Mouse (Mus musculus) embryonic stem cell, embryonic (primary cell): ENCODE measurements around the gene Flii.

Experiments used
- CTCF ChIA-PET, 4 experiments: fragments of 300-600 bp in 2 of 4; fragments of 350-600 bp in 2 of 4; sonication (Branson Sonifier 250); formaldehyde crosslinking; loops; one replicate each; lab custom pipeline; 2022; ENCODE audit warnings: inconsistent platforms in 2 of 4; lab: Charles Lee
- POLR2A ChIA-PET, 4 experiments: fragments of 300-600 bp in 2 of 4; fragments of 350-600 bp in 2 of 4; sonication (Branson Sonifier 250); formaldehyde crosslinking; loops; one replicate each; lab custom pipeline; 2022; ENCODE audit warnings: antibody characterized with exemption in 4 of 4, inconsistent platforms in 1 of 4; lab: Charles Lee

Flii gene

GRCm38 (mm10) chr11:60731251-60731650, 4.2 kb upstream of the Flii start:
- ChIA-PET CTCF (interaction anchor here in 2 of 4 experiments (0.6 to 1.3 kb wide), 2 partner anchors 9 to 246 kb away, joined by 5 to 6 read pairs; no protein-coding TSS in a partner anchor), POLR2A (interaction anchor here (0.5 to 2.8 kb wide), 17 partner anchors 9 to 588 kb away, joined by 3 to 30 read pairs (median 3); partner anchors contain the start of genes Shmt1 (in 2 of the 4) and Llgl1 (in 1 of the 4))

- ChIA-PET POLR2A (interaction anchor here in 3 of 4 experiments (0.5 to 2.8 kb wide), 12 partner anchors 10 to 218 kb away, joined by 3 to 30 read pairs (median 4); partner anchors contain the start of gene Llgl1 (in 1 of the 3)), CTCF (interaction anchor here in 2 of 4 experiments (0.7 to 1.3 kb wide), 2 partner anchors 10 to 81 kb away, joined by 5 to 6 read pairs; partner anchors contain the start of gene Shmt1 (in 1 of the 2))
Measured at GRCm38 (mm10) chr11:60730169-60730568, 3.1 kb upstream of the Flii start.

DNA sequence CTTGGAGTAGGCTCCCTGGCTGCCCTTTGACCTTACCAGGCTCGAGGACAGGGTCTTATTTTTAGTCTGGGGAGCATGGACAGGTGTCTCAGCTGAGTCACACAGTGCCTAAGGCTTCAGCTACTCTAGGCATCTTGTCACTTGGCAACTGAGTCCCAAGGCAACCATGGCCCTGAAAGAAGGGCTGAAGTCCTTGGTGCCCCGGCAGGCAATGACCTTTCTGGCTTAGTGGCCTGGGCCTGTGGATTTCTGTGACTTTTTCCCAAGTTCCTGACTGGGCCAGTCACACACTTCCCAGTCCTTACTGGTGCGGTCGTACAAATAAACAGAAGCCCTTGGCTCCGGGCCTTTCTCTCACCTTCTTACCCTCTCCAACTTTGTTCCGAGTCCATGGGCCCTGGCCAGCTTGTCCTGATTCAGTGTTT, 2.2 kb upstream of the Flii start:
- ChIA-PET POLR2A (interaction anchor here in 2 of 4 experiments (1.0 to 6.9 kb wide), 14 partner anchors 9 to 150 kb away, joined by 3 to 84 read pairs (median 10); partner anchors contain the start of genes Llgl1 (in 2 of the 2), Smcr8 (in 2 of the 2), Top3a (in 2 of the 2) and Dhrs7b (in 1 of the 2)), CTCF (interaction anchor here in 2 of 4 experiments (0.6 to 1.6 kb wide), 2 partner anchors 26 to 1259 kb away, joined by 3 to 4 read pairs; no protein-coding TSS in a partner anchor)

DNA sequence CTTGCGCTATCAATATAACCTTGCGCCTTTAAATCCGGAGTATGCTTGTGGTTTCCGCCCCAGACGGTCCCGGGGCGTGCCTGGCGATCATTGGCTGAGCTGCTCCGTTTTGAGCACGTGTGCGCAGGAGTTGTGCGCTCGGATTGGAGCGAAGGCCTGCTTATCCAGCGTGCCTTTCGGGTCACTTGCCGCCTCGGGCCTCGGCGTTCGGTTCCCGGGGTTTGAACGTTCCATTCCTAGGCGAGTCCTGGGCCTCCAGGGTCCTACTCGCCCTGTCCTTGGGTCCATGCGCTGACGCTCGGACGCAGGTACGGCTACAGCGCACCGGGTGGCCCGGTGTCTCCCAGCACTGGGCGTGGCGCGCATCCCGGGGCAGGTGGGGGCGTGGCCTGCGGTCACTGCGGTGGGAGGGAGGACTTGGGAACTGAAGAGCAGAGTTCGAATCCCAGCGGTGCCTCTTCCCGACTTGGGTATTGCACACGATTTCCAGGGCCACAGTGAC, 1.2 kb upstream of the Flii start, which contains the start of gene Mief2:
Gene Mief2 (plus strand): TSS at position 139 of the 502 bp plus-strand sequence.
- ChIA-PET POLR2A (interaction anchor here (0.6 to 6.9 kb wide), 51 partner anchors 9 to 1823 kb away, joined by 3 to 84 read pairs (median 5); partner anchors contain the start of genes Llgl1 (in 4 of the 4), Smcr8 (in 3 of the 4), Top3a (in 3 of the 4) and Dhrs7b (in 2 of the 4)), CTCF (interaction anchor here (0.6 to 2.3 kb wide), 17 partner anchors 9 to 975 kb away, joined by 3 to 15 read pairs (median 3); no protein-coding TSS in a partner anchor)

- ChIA-PET CTCF (interaction anchor here (0.6 to 2.3 kb wide), 23 partner anchors 9 to 976 kb away, joined by 3 to 15 read pairs (median 3); partner anchors contain the start of gene Llgl1 (in 1 of the 4)), POLR2A (interaction anchor here (0.6 to 6.9 kb wide), 62 partner anchors 8 to 1823 kb away, joined by 3 to 84 read pairs (median 4); partner anchors contain the start of genes Llgl1 (in 4 of the 4), Smcr8 (in 3 of the 4), Top3a (in 3 of the 4) and Dhrs7b (in 2 of the 4))
Measured at GRCm38 (mm10) chr11:60727392-60728140, 503 bp upstream of the Flii start.

DNA sequence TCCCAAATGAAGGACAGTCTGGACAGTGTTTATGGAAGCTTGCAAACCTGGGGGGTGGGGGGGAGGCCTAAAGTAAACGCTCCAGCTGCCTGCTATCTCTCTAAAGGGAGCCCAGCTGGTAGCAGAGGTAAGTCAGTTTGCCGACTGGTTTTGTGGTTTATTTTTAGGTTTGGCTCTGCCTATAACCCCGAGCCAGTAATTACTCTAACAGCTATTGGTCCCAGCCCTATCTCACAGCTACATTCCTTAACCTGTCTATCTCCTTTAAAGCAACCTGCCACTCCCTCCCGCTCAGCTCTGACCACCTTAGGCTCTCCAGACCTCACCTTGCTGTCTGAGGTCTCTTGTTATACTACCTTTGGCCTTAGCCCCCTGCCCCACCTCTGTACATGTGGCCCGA, 7.8 kb downstream of the Flii start:
- CTCF ChIA-PET: interaction anchor here in 3 of 4 experiments (0.5 to 0.8 kb wide), 3 partner anchors 16 to 293 kb away, joined by 4 to 19 read pairs (median 4); no protein-coding TSS in a partner anchor
- POLR2A ChIA-PET: interaction anchor here in 2 of 4 experiments (0.8 to 1.5 kb wide), 4 partner anchors 9 to 20 kb away, joined by 3 to 8 read pairs (median 3); partner anchors contain the start of genes Llgl1 (in 1 of the 2) and Mief2 (in 1 of the 2)

DNA sequence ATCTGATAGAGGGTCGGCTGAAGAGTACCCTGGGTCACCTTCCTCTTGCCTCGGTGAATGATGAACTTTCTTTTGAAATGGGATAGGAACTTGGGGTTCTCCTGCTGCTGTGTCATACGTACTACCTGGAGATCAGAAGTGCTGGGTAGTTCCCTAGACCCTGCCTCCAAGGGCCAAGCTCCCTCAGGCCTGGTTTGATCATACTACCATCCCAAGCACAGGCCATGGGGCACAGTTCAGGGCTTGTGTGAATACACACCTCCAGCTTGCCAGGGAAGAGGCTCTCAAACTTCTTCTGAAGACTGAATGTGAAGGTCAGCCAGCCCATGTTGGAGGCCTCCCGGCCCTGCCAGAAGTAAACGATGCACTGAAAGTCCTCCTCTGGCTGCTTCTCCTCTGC, 11.2 kb downstream of the Flii start:
- CTCF ChIA-PET: interaction anchor here in 1 of 4 experiments (1.0 kb wide), 1 partner anchor 16 kb away, joined by 3 read pairs; the partner anchor contains the start of gene Llgl1
- POLR2A ChIA-PET: interaction anchor here in 2 of 4 experiments (0.6 to 2.1 kb wide), 5 partner anchors 10 to 121 kb away, joined by 4 to 8 read pairs (median 4); partner anchors contain the start of genes Llgl1 (in 1 of the 2) and Shmt1 (in 1 of the 2)

DNA sequence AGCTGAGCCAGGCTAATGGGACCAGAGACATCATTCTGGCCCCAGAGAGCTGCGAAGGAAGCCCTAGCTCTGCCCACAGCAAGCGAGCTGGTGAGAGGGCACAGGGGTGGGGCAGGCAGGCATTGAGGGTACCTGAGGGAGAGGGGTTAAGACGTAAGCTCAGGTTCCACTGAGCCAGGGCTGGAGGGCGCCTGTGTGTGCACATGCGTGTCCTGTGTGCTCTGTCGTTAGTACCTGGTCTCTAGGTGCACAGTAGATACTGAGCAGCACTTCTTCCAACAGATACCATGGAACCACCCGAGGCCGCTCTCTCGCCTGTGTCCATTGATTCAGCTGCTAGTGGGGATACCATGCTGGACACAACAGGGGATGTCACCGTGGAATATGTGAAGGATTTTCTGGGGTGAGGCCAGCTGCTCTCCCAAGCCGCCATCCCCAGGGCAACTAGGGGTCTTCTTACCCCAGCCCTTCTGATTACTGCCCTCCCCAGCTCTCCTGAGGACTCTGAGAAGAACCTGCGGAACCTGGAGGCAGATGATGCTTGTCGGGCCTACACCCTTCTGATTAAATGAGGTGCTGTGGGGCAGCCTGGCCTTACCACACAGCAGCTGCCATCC, 14.3 kb downstream of the Flii start:
- CTCF ChIA-PET: interaction anchor here in 3 of 4 experiments (0.7 to 1.4 kb wide), 5 partner anchors 10 to 16 kb away, joined by 3 to 10 read pairs (median 3); partner anchors contain the start of gene Mief2 (in 1 of the 3)
- POLR2A ChIA-PET: interaction anchor here in 3 of 4 experiments (0.7 to 2.2 kb wide), 11 partner anchors 8 to 28 kb away, joined by 3 to 10 read pairs (median 3); partner anchors contain the start of genes Flii (in 2 of the 3) and Mief2 (in 2 of the 3)

DNA sequence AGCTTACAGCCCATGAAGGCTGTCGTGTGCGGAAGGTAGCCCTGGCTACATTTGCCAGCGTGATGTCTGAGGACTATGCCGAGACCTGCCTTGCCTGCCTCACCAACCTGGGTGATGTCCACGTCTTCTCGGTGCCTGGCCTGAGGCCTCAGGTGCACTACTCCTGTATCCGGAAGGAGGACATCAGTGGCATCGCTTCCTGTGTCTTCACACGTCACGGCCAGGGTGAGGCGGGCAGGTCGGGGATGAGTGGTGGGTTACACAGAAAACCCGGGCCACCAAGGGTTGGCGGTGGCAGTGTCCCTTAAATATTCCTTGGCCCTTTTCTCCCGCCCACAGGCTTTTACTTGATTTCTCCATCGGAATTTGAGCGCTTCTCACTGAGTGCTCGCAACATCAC, 15.0 kb downstream of the Flii start:
- CTCF ChIA-PET: no interaction called here
- POLR2A ChIA-PET: interaction anchor here in 2 of 4 experiments (0.7 to 1.7 kb wide), 10 partner anchors 9 to 151 kb away, joined by 3 to 7 read pairs (median 4); partner anchors contain the start of genes Dhrs7b (in 1 of the 2), Flii (in 1 of the 2) and Mief2 (in 1 of the 2)

DNA sequence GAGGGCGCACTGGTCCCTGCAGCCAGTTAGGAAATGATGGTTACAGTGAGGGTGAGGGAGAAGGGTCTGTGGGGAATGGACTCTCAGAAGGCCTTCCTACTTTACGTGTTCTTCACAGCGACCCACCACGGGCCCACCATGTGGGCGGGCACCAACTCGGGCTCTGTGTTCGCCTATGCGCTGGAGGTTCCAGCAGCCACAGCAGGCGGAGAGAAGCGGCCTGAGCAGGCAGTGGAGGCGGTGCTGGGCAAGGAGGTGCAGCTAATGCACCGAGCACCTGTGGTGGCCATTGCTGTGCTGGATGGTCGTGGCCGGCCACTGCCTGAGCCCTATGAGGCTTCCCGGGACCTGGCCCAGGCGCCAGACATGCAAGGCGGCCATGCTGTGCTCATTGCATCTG, 15.8 kb downstream of the Flii start:
- ChIA-PET CTCF (no interaction called here), POLR2A (interaction anchor here in 2 of 4 experiments (0.7 to 2.8 kb wide), 8 partner anchors 10 to 220 kb away, joined by 3 to 16 read pairs (median 4); partner anchors contain the start of genes Dhrs7b (in 1 of the 2), Flii (in 1 of the 2), Llgl1 (in 1 of the 2) and Map2k3 (in 1 of the 2))

- POLR2A ChIA-PET: interaction anchor here in 2 of 4 experiments (1.0 to 3.7 kb wide), 11 partner anchors 9 to 172 kb away, joined by 3 to 16 read pairs (median 4); partner anchors contain the start of genes Mief2 (in 2 of the 2), Dhrs7b (in 1 of the 2) and Llgl1 (in 1 of the 2)
- CTCF ChIA-PET: interaction anchor here in 1 of 4 experiments (1.1 to 1.3 kb wide), 2 partner anchors 18 to 43 kb away, joined by 3 read pairs; partner anchors contain the start of gene Mief2
Measured at GRCm38 (mm10) chr11:60709481-60710465, 17.3 kb downstream of the Flii start.

GRCm38 (mm10) chr11:60708631-60709030, 18.4 kb downstream of the Flii start:
- ChIA-PET CTCF (no interaction called here), POLR2A (interaction anchor here in 2 of 4 experiments (1.0 to 3.7 kb wide), 8 partner anchors 9 to 207 kb away, joined by 3 to 16 read pairs (median 4); partner anchors contain the start of gene Llgl1 (in 1 of the 2))

DNA sequence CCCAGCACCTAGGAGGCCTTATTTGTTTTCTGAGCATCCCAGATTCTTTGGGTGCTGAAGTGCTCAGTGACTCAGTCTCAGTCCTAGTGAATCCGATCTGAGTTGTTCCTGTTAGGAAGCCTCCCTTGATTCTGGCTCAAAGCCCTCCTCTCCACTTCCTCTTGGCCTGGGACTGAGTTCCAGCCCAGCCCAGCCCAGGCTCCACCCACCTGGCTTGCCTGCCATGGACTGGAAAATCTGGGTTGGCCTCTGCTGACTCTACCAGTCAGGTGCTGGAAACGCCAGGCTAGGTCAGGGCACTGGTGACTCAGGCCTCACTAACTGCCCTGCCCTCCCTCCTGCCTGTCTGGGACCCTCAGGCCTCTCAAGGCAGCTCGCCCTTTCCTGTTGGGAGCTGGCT, 19.4 kb downstream of the Flii start:
- POLR2A ChIA-PET: interaction anchor here in 2 of 4 experiments (0.5 to 3.7 kb wide), 7 partner anchors 9 to 56 kb away, joined by 3 to 16 read pairs (median 6); partner anchors contain the start of genes Flii (in 1 of the 2) and Mief2 (in 1 of the 2)
- CTCF ChIA-PET: interaction anchor here in 2 of 4 experiments (0.8 to 1.8 kb wide), 2 partner anchors 9 kb away, joined by 3 to 5 read pairs; partner anchors contain the start of gene Llgl1 (in 1 of the 2)

GRCm38 (mm10) chr11:60706696-60707480, 20.2 kb downstream of the Flii start:
- ChIA-PET POLR2A (interaction anchor here in 2 of 4 experiments (0.5 to 3.7 kb wide), 7 partner anchors 8 to 57 kb away, joined by 3 to 16 read pairs (median 6); partner anchors contain the start of genes Flii (in 1 of the 2) and Mief2 (in 1 of the 2)), CTCF (interaction anchor here in 3 of 4 experiments (0.6 to 1.8 kb wide), 5 partner anchors 8 to 225 kb away, joined by 3 to 5 read pairs (median 3); partner anchors contain the start of genes Llgl1 (in 1 of the 3) and Map2k3 (in 1 of the 3))
